Mouse (Mus musculus): ENCODE measurements around the gene Ciapin1.

- no peak for TF ChIP-seq POLR2A (IDR thresholded peaks at IDR 0.05; ENCODE audit: extremely low read depth, insufficient read depth, low read length)
- TF ChIP-seq CTCF (IDR thresholded peaks at IDR 0.05; ENCODE audit: low read depth, low read length) = no peak
Measured at GRCm38 (mm10) chr8:94857011-94857345, 18.8 kb upstream of the Ciapin1 start.

All from liver, adult 2 months (tissue).